Mouse (Mus musculus): ENCODE measurements at regions not wholly inside any gene's neighbourhood (a gene's known extent, or its start where the extent isn't known, plus 50 kb on each side); places are given as distances from the start of the nearest gene placed in this dataset.

- H3K36me3 ChIP-seq (ENCODE audit: control insufficient read depth in 1 of 2, insufficient read depth in 2 of 2, low read length in 2 of 2): no peaks in the 10 kb centered on the region
- TF ChIP-seq ZC3H11A (IDR thresholded peaks at IDR 0.05; ENCODE audit: low read depth, low read length) (no peak), SMC3 (IDR thresholded peaks at IDR 0.05; ENCODE audit: low read depth, low read length) (no peak), UBTF (IDR thresholded peaks at IDR 0.05; ENCODE audit: borderline replicate concordance, insufficient read depth, low read depth, low read length) (no peak), TBP (IDR thresholded peaks at IDR 0.05; ENCODE audit: low read depth, low read length) (no peak), USF2 (IDR thresholded peaks at IDR 0.05; ENCODE audit: borderline replicate concordance in 1 of 2, insufficient read depth in 1 of 2, low read depth in 1 of 2, low read length in 2 of 2) (no peak), MYC (IDR thresholded peaks at IDR 0.05; ENCODE audit: low read depth, low read length) (no peak), MAX (IDR thresholded peaks at IDR 0.05; ENCODE audit: low read length) (no peak), ETS1 (IDR thresholded peaks at IDR 0.05; ENCODE audit: low read depth, low read length) (no peak), GABPA (IDR thresholded peaks at IDR 0.05; ENCODE audit: low read depth, low read length) (no peak), MAZ (IDR thresholded peaks at IDR 0.05; ENCODE audit: low read depth, low read length) (no peak), HCFC1 (IDR thresholded peaks at IDR 0.05; ENCODE audit: low read depth, low read length) (no peak), RCOR1 (IDR thresholded peaks at IDR 0.05; ENCODE audit: low read depth, low read length) (no peak), CHD2 (IDR thresholded peaks at IDR 0.05; ENCODE audit: low read length) (no peak), POLR2AphosphoS5 (IDR thresholded peaks at IDR 0.05; ENCODE audit: borderline replicate concordance, low read depth, low read length) (no peak), ZNF384 (IDR thresholded peaks at IDR 0.05; ENCODE audit: low read depth, low read length) (no peak)
- no peaks in the 10 kb centered on the region for H3K9me3 ChIP-seq (replicated peaks; ENCODE audit: insufficient read depth, low read length)
- DNase-seq (ENCODE audit: low read depth, low spot score): no peak
- H3K27me3 ChIP-seq (ENCODE audit: control insufficient read depth in 1 of 2, insufficient read depth in 2 of 2, low read length in 2 of 2): no peaks in the 10 kb centered on the region
- H3K9ac ChIP-seq (ENCODE audit: control insufficient read depth, low read depth, low read length, poor library complexity, severe bottlenecking): no peak overlapping the region
- H3K27ac ChIP-seq (ENCODE audit: control insufficient read depth, low read depth, low read length): no peak overlapping the region
- H3K79me2 ChIP-seq (ENCODE audit: control insufficient read depth, insufficient read depth, low read length, poor library complexity): no peaks in the 10 kb centered on the region
- H3K4me1 ChIP-seq (ENCODE audit: control insufficient read depth in 1 of 2, insufficient read depth in 2 of 2, low read length in 2 of 2): no peaks in the 10 kb centered on the region
- H3K4me3 ChIP-seq (ENCODE audit: control insufficient read depth in 1 of 2, insufficient read depth in 1 of 2, low read depth in 2 of 2, low read length in 2 of 2): no peak overlapping the region
Measured at GRCm38 (mm10) chr7:74173230-74173612, 159.7 kb upstream of the St8sia2 start.

GRCm38 (mm10) chr7:74172504-74173229, 159.2 kb upstream of the St8sia2 start:
- no peak for DNase-seq (ENCODE audit: low read depth, low spot score)
- H3K36me3 ChIP-seq (ENCODE audit: control insufficient read depth in 1 of 2, insufficient read depth in 2 of 2, low read length in 2 of 2): no peaks in the 10 kb centered on the region
- TF ChIP-seq CHD2 (IDR thresholded peaks at IDR 0.05; ENCODE audit: low read length): no peak
- no peak for TF ChIP-seq TBP (IDR thresholded peaks at IDR 0.05; ENCODE audit: low read depth, low read length)
- no peak for TF ChIP-seq KAT2A (conservative IDR thresholded peaks at IDR 0.05; ENCODE audit: low read depth, low read length)
- TF ChIP-seq MXI1 (IDR thresholded peaks at IDR 0.05; ENCODE audit: low read depth, low read length): no peak
- TF ChIP-seq NELFE (IDR thresholded peaks at IDR 0.05; ENCODE audit: low read depth, low read length): no peak
- TF ChIP-seq USF2 (IDR thresholded peaks at IDR 0.05; ENCODE audit: borderline replicate concordance in 1 of 2, insufficient read depth in 1 of 2, low read depth in 1 of 2, low read length in 2 of 2): no peak
- no peak for TF ChIP-seq TAL1 (IDR thresholded peaks at IDR 0.05; ENCODE audit: low read length)
- no peak for TF ChIP-seq CTCF (IDR thresholded peaks at IDR 0.05 in 2 of 3, conservative IDR thresholded peaks at IDR 0.05 in 1 of 3; ENCODE audit: control insufficient read depth in 1 of 3, insufficient read depth in 1 of 3, low read depth in 2 of 3, low read length in 3 of 3, poor library complexity in 1 of 3, severe bottlenecking in 1 of 3)
- TF ChIP-seq ZC3H11A (IDR thresholded peaks at IDR 0.05; ENCODE audit: low read depth, low read length): no peak
- TF ChIP-seq GABPA (IDR thresholded peaks at IDR 0.05; ENCODE audit: low read depth, low read length): no peak
- TF ChIP-seq POLR2A (IDR thresholded peaks at IDR 0.05; ENCODE audit: control insufficient read depth in 1 of 2, insufficient read depth in 1 of 2, low read depth in 1 of 2, low read length in 2 of 2, poor library complexity in 1 of 2): no peak
- no peak for TF ChIP-seq MYB (IDR thresholded peaks at IDR 0.05; ENCODE audit: low read depth, low read length)
- no peaks in the 10 kb centered on the region for H3K27me3 ChIP-seq (ENCODE audit: control insufficient read depth in 1 of 2, insufficient read depth in 2 of 2, low read length in 2 of 2)
- H3K9me3 ChIP-seq (replicated peaks; ENCODE audit: insufficient read depth, low read length): no peaks in the 10 kb centered on the region
- no peak overlapping the region for H3K9ac ChIP-seq (ENCODE audit: control insufficient read depth, low read depth, low read length, poor library complexity, severe bottlenecking)
- H3K4me1 ChIP-seq (ENCODE audit: control insufficient read depth in 1 of 2, insufficient read depth in 2 of 2, low read length in 2 of 2): no peaks in the 10 kb centered on the region
- H3K4me3 ChIP-seq (ENCODE audit: control insufficient read depth in 1 of 2, insufficient read depth in 1 of 2, low read depth in 2 of 2, low read length in 2 of 2): no peak overlapping the region
- no peak overlapping the region for H3K27ac ChIP-seq (ENCODE audit: control insufficient read depth, low read depth, low read length)
- H3K79me2 ChIP-seq (ENCODE audit: control insufficient read depth, insufficient read depth, low read length, poor library complexity): no peaks in the 10 kb centered on the region
